Mouse (Mus musculus): ENCODE results near the gene Gm17387.

DNA sequence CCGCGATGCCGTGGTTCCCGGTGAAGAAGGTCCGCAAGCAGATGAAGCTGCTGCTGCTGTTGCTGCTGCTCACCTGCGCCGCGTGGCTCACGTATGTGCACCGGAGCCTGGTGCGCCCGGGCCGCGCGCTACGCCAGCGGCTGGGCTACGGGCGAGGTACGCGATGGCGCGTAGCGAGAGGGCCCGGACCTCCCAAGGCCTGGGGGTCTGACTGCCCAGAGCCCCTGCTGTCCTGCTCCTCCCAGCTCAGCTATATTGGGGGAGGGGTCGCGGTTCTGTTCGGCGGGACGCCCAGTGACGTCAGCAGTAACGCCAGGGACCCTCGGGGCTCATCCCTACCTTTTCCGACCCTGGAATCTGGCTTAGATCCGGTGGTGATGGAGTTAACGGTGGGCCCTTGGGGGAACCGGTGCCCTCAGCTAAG, 32.4 kb downstream of the Gm17387 start:
- TF ChIP-seq CTCF (IDR thresholded peaks at IDR 0.05) = no peak
- TF ChIP-seq EP300 (IDR thresholded peaks at IDR 0.05) = no peak
